Mouse (Mus musculus) kidney, postnatal 4 days (tissue): ENCODE measurements at regions not wholly inside any gene's neighbourhood (a gene's known extent, or its start where the extent isn't known, plus 50 kb on each side); places are given as distances from the start of the nearest gene placed in this dataset.

Experiments used
- DNase-seq, 2 experiments: peaks; one replicate each; pipeline ENCODE4 v3.0.0; 2021; ENCODE audit warnings: mixed read lengths in 2 of 2

DNA sequence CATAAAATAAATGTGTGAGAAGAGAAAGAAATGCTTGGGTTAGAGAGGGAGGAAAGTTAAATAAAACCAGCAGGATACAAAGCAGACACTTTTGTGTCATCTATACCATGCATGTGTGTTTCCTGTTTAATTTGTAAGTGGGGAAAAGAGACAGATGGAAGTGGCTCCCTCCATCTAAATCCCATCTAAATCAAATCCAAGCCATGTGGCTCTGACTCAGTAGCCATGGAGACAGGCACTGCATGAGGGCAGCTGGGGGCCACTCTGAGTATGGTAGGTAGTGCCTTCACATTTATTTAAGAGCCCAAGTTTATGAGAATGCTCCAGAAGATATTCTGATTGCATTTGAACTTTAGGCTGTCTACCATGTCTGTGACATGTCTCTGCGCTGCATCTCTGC is 97.8 kb upstream of the Tcf21 start:
- DNase-seq, result no peak

DNA sequence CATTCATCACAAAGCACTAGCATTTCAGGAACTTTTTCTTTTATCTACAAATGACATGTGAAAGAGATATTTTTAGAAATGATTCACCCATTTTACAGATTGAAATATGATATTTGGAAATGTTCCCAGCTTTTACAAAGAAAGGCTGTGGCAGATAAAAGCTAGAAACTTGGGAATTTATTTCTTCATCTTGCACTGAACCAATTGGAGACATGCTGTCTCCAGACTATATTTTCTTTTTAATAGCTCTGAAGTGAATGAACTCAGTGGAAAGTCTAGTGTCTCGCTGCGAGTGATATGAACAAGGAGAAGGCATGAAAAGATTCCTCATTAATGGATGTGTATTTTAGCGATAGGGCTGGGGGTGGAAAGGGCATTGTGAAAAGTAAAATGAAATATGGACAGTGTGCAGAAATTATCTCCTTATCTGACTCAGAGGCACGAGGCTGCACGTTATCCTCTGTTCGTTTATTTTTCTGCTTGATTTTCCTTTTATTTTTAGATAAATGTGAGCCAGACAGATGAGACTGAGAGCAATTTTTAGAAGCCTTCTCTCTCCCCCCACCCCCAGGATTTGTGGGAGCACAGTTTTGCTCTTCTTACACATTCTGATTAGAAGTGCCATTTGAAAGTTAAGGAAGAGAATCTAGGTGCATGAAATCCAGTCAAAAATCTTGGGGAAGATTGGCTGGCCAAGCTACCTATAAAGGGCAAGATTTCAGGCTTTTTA is 96.0 kb upstream of the Tcf21 start:
- peak in 1 of 2 experiments; percentile 20 for DNase-seq

DNA sequence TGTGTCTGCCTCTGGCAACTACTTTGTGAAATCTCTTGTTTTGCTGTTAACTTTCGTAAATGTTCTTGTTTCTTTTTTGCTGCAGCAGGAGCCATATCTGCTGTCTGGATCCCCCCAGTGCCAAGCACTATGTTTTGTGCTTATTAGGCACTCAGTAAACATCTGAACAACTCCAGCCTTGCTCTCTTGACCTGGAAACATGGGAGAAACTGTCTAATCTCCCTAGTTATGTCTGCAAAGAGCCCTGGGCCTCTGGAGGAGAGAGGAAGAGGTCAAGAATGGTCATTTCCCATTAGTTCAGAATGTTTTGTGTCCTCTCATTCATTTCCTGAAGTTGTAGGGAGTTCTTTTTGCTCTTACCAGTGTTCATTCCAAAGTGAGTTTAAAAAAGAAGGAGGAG is 93.1 kb upstream of the Tcf21 start:
- no peak for DNase-seq

DNA sequence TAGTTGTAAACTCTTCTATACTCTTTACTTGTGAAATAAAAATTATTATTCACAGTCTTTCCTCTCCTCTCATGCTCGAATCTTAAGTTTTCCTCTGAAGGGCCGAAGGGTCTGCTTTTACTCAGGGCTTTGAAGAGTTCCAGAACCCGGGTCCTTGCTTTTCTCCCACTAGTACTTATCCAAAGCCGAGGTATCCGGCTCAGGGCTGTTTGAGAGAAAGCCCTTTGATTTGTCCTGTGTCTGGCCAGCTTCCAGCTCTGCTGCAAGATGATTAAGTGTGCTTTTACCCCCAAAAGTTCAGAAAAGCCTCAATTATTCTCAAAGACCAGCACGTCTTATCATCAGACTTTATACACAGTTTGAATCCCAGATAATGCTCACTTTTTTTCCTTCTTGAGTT is 88.7 kb upstream of the Tcf21 start:
- peak; percentile 40 to 57 for DNase-seq

DNA sequence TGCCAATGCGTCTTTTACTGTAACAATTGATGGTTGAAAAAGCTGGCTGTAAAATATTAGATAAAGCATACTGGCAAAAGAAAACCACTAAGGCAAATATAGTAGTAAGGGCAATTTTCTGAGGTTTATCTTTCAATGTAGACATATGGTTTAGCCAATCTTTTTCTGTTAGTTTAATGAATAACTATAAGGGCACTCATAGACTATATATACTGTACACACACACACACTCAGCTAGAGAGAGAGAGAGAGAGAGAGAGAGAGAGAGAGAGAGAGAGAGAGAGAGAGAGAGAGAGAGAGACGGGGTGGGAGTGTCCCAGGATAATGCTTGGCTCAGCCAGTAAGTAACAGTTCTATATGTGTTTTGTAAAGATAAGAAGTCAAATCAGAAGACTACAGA is 85.3 kb upstream of the Tcf21 start:
- DNase-seq, result no peak

DNA sequence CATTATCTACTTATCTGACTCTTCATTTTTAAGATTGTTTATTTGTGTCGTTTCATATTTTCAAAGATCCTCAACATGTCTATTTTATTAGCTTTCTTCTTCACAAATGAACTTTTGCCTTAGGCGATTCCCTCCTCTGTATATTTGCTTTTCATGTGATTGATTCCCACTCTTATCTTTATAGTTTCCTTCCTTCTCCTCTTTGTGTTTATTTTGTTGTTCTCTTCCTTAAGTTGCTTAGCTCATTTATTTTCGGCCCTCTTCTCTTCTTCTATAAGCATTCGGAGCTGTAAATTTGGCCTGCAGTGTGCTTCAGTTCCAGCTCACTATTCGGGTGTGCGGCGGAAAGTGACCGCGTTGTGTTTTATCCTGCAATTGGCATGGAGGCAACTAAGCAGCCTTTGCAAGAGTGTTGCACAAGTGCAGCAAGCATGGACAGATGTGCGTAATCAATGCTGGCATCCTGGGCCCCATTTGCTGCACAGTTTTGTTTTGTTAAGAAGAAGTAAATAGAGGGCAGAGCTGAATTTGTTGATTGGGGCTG is 73.5 kb upstream of the Tcf21 start:
- DNase-seq, result peak; percentile 24 to 27

DNA sequence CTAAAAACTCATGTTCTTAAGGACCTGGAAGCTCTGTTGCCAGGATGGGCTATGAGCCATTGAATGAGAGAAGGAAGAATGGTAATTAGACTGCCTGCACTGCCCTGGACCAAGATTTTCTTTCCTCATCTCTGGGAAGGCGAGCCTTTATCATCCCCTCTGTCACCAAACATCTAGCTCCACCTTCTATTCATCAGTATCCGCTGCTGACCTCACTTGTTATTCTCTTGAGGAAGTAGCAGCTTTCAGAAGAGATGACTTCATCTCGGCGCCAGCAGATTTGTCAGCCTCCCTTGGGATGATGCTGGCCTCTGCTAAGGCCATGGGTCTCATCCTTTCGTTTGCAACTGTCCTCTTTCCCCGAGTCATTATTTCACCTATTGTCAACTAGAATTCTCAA is 67.5 kb upstream of the Tcf21 start:
- no peak for DNase-seq

DNA sequence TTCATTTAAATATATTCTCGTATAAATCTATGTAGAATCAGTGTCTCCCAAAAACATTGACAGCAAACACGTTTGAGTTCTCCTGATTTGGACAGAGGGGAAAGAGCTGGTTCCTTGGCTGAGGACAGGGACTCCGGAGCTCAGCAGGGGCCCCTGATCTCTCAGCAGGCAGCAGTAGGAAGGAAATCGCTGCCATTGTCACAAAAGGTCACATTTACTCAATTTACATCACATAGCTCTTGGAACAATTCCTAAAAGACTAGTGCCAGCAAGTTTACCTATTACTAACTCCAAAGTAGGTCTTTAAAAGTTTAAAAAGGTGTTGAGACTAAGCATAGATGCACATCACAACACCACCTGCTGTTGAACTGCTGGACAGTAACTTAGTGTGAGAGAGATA is 59.7 kb upstream of the Tcf21 start:
- no peak for DNase-seq

DNA sequence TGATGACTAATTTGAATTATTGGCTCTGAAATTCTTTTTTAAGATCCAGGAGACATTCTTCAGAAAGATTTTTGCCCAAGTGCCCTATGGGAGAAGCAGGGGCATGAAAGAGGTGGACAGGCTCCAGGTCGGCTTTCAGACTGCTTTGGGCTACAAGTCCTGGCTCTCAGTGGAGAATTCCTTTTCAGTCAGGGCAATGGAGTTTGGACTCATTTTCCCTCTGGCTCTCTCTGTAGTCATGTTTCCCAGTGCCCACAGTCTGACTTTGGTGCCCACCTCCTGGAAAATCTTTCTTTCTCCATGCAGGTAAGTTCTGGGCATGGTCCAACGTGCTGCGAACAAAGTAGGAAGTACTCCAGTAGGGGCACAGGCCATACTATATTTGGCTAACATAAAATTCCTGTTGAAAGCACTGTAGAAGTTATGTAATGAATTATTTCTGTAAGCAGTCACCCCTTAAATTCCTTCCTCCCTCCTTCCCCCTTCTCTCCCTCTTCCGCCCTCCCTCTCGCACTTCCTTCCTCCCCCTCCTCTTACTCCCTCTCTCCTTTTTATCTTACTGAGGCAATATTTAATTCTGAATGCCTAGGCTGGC is 57.7 kb upstream of the Tcf21 start:
- peak; percentile 16 to 40 for DNase-seq

DNA sequence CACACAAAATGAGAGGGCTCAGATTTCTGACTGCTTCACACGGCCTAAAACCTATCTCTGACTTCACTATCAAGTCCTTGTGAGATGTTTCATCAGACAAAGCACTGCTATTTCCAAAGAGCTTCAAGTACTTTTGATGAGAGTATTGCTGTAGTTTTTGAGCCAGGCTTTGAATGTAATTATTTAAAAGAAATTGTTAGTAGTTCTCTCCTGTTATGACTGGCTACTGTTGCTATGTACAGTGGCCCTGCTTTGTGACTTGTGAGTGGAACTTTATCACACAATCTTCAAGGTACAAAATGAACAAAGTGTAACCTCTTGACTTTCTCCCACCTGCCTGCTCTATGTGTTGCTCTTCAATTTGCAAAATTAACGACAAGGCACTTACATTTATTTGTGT is 57.1 kb upstream of the Tcf21 start:
- DNase-seq, result no peak

DNA sequence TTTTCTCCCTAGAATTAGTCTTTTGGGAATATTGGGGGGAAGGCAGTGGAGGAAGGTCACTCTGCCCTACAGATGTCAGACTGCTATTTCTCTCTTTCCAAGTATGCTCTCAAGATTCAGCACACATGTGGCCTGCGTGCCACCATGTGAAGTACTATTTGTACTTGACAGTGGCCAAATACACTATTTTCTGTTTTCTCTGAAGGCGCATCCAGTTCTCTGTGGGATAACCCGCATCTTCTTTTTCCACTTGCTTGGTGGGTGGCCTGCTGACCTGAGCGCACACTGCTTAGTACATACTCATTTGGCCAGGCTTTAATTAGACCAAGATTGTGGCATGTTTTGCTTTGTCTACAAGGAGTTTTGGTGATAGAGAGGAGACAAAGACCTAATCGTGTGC is 55.7 kb upstream of the Tcf21 start:
- DNase-seq, result no peak

DNA sequence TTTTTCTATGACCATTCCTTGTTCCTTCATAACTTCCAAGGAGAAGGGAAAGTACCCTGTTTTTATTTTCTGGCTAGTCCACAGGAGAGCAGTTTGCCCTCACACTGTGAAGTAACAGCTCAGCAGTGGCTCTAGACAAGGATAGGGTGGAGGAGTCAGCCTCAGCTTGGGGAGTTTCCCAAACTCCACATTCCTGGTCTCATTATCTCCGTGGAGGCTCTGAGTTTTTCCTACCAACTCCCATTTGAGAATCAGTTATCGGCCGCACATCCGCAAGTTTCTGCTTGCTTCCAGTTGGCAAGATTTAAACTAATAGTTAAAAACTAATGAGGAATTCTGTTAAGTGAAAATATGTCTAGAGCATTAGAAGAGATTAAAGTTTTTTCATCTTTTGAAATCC is 55.2 kb upstream of the Tcf21 start:
- peak; percentile 34 to 55 for DNase-seq
